Mouse (Mus musculus): Measurements from ENCODE around the gene Ccm2l. TPM values are rescaled to one million over a fixed set of nuclear protein-coding genes. Genes with fewer than 3 reads are reported as not detected.

The Ccm2l gene
- 3.7 TPM for polyA plus RNA-seq (2015; fragmentation: Illumina TruSeq; extraction: RNeasy Lipid Tissue Mini Kit (QIAGEN cat#74804); ENCODE audit: low read depth, low replicate concordance)

GRCm38 (mm10) chr2:153065747-153066508, at the start of gene Ccm2l:
Gene Ccm2l, plus strand, starts transcription at chr2:153065955.

GRCm38 (mm10) chr2:153031126-153032082, 34.4 kb upstream of the Ccm2l start, which contains the start of gene Xkr7:
Gene Xkr7, plus strand, starts transcription at chr2:153031852.

GRCm38 (mm10) chr2:153108313-153109264, 42.8 kb downstream of the Ccm2l start, which contains the start of gene Hck:
Gene Hck, plus strand, starts transcription at chr2:153108468.

Other genes starting within 250 kb of the Ccm2l start
- gene Bcl2l1, start 234.2 kb upstream of the Ccm2l start, polyA plus RNA-seq (2015; fragmentation: Illumina TruSeq; extraction: RNeasy Lipid Tissue Mini Kit (QIAGEN cat#74804); ENCODE audit: low read depth, low replicate concordance), result 113 TPM
- 1.4 TPM for gene Tpx2, start 218.0 kb upstream of the Ccm2l start, polyA plus RNA-seq (2015; fragmentation: Illumina TruSeq; extraction: RNeasy Lipid Tissue Mini Kit (QIAGEN cat#74804); ENCODE audit: low read depth, low replicate concordance)
- gene Mylk2, start 154.6 kb upstream of the Ccm2l start, polyA plus RNA-seq (2015; fragmentation: Illumina TruSeq; extraction: RNeasy Lipid Tissue Mini Kit (QIAGEN cat#74804); ENCODE audit: low read depth, low replicate concordance), result not detected
- 1.3 TPM for gene Foxs1, start 132.7 kb upstream of the Ccm2l start, polyA plus RNA-seq (2015; fragmentation: Illumina TruSeq; extraction: RNeasy Lipid Tissue Mini Kit (QIAGEN cat#74804); ENCODE audit: low read depth, low replicate concordance)
- gene Dusp15, start 114.3 kb upstream of the Ccm2l start, polyA plus RNA-seq (2015; fragmentation: Illumina TruSeq; extraction: RNeasy Lipid Tissue Mini Kit (QIAGEN cat#74804); ENCODE audit: low read depth, low replicate concordance), result 19.3 TPM
- gene Ttll9, start 103.5 kb upstream of the Ccm2l start, polyA plus RNA-seq (2015; fragmentation: Illumina TruSeq; extraction: RNeasy Lipid Tissue Mini Kit (QIAGEN cat#74804); ENCODE audit: low read depth, low replicate concordance), result 2.4 TPM
- gene Pdrg1, start 50.5 kb upstream of the Ccm2l start, polyA plus RNA-seq (2015; fragmentation: Illumina TruSeq; extraction: RNeasy Lipid Tissue Mini Kit (QIAGEN cat#74804); ENCODE audit: low read depth, low replicate concordance), result 93.5 TPM
- 1.4 TPM for gene Xkr7, start 34.1 kb upstream of the Ccm2l start, polyA plus RNA-seq (2015; fragmentation: Illumina TruSeq; extraction: RNeasy Lipid Tissue Mini Kit (QIAGEN cat#74804); ENCODE audit: low read depth, low replicate concordance)
- gene Hck, start 42.5 kb downstream of the Ccm2l start, polyA plus RNA-seq (2015; fragmentation: Illumina TruSeq; extraction: RNeasy Lipid Tissue Mini Kit (QIAGEN cat#74804); ENCODE audit: low read depth, low replicate concordance), result 2.5 TPM
- gene Tm9sf4, start 95.3 kb downstream of the Ccm2l start, polyA plus RNA-seq (2015; fragmentation: Illumina TruSeq; extraction: RNeasy Lipid Tissue Mini Kit (QIAGEN cat#74804); ENCODE audit: low read depth, low replicate concordance), result 69.2 TPM
- 27.7 TPM for gene Tspyl3, start 159.5 kb downstream of the Ccm2l start, polyA plus RNA-seq (2015; fragmentation: Illumina TruSeq; extraction: RNeasy Lipid Tissue Mini Kit (QIAGEN cat#74804); ENCODE audit: low read depth, low replicate concordance)
- gene Plagl2, start 175.5 kb downstream of the Ccm2l start, polyA plus RNA-seq (2015; fragmentation: Illumina TruSeq; extraction: RNeasy Lipid Tissue Mini Kit (QIAGEN cat#74804); ENCODE audit: low read depth, low replicate concordance), result 3.7 TPM
- 10.6 TPM for gene Pofut1, start 175.6 kb downstream of the Ccm2l start, polyA plus RNA-seq (2015; fragmentation: Illumina TruSeq; extraction: RNeasy Lipid Tissue Mini Kit (QIAGEN cat#74804); ENCODE audit: low read depth, low replicate concordance)
- gene Kif3b, start 225.5 kb downstream of the Ccm2l start, polyA plus RNA-seq (2015; fragmentation: Illumina TruSeq; extraction: RNeasy Lipid Tissue Mini Kit (QIAGEN cat#74804); ENCODE audit: low read depth, low replicate concordance), result 36.1 TPM

Data from brain, adult 10 weeks (tissue).